Mouse (Mus musculus) midbrain, postnatal 0 days (tissue): ENCODE data around the gene Gabra5. TPM values are rescaled to one million over a fixed set of nuclear protein-coding genes. Genes with fewer than 3 reads are reported as not detected.

Source experiments
- ATAC-seq: fragments of 200-750 bp; cut with Nextera tagmentation; 2 replicates; pipeline ENCODE4 v1.8.0; 2017; ENCODE audit warnings: moderate number of reproducible peaks, mild to moderate bottlenecking, moderate TSS enrichment, moderate library complexity; ENCODE audit not compliant: low FRiP score
- DNase-seq: peaks from one replicate; pipeline ENCODE4 v3.0.0-alpha.2; 2015; ENCODE audit warnings: low spot score
- H3K27ac ChIP-seq: fragments of 300-500 bp; sonication (generic); 2 replicates; pipeline ENCODE4 v1.5.1; 2014; ENCODE audit warnings: low read depth, mild to moderate bottlenecking, low read length, mixed read lengths
- H3K27me3 ChIP-seq: fragments of 300-500 bp; sonication (generic); 2 replicates; pipeline ENCODE4 v1.6.1; 2014; ENCODE audit warnings: low read length, control low read depth, mixed read lengths; ENCODE audit not compliant: insufficient read depth
- H3K36me3 ChIP-seq: fragments of 300-500 bp; sonication (generic); 2 replicates; pipeline ENCODE4 v1.6.1; 2014; ENCODE audit warnings: low read length, control low read depth, mixed read lengths; ENCODE audit not compliant: insufficient read depth
- H3K4me1 ChIP-seq: fragments of 300-500 bp; sonication (generic); 2 replicates; pipeline ENCODE4 v1.6.1; 2014; ENCODE audit warnings: mild to moderate bottlenecking, control low read depth, antibody characterized with exemption, low read length, mixed read lengths; ENCODE audit not compliant: insufficient read depth
- H3K4me2 ChIP-seq: fragments of 300-500 bp; sonication (generic); 2 replicates; pipeline ENCODE4 v1.6.1; 2014; ENCODE audit warnings: low read depth, mild to moderate bottlenecking, low read length, mixed read lengths; ENCODE audit not compliant: poor library complexity, severe bottlenecking
- H3K4me3 ChIP-seq: fragments of 300-500 bp; sonication (generic); 2 replicates; pipeline ENCODE4 v1.5.1; 2014; ENCODE audit warnings: low read depth, mild to moderate bottlenecking, low read length, moderate library complexity
- H3K9ac ChIP-seq: fragments of 300-500 bp; sonication (generic); replicated peaks from 2 replicates; pipeline ENCODE4 v1.6.1; 2014; ENCODE audit warnings: mild to moderate bottlenecking, low read length, moderate library complexity, mixed read lengths; ENCODE audit not compliant: poor library complexity, severe bottlenecking
- H3K9me3 ChIP-seq: fragments of 300-500 bp; sonication (generic); 2 replicates; pipeline ENCODE4 v1.6.1; 2016; ENCODE audit warnings: low read length, control low read depth
- CTCF ChIP-seq: IDR thresholded peaks from 2 replicates; pipeline ENCODE4 v1.5.1; 2016; ENCODE audit warnings: antibody characterized with exemption, mild to moderate bottlenecking
- WGBS: fragments of 180-500 bp; shearing (Covaris S2); extraction: QIAGEN DNeasy Blood & Tissue Kit; methylation state at CpG from one replicate; pipeline ENCODE4 v1.1.7; 2014; 5-methylcytosine and 5-hydroxymethylcytosine counted together
- polyA plus RNA-seq: library from polyadenylated mRNA; unstranded; fragments of >200 nt; fragmentation: Nextera tagmentation; extraction: Ambion mirVana; gene quantifications from 2 replicates; pipeline ENCODE4 v1.2.1, GENCODE M21; 2015
- total RNA-seq: library from RNA; depleted of rRNA; stranded (reverse); fragments of >200 nt; gene quantifications from 2 replicates; pipeline ENCODE4 v1.2.3, GENCODE M21; 2014; rRNA removed

Gabra5 gene
- total and polyA plus RNA-seq, 2 experiments from 2014 or later = 88.7 to 90.8 TPM

DNA sequence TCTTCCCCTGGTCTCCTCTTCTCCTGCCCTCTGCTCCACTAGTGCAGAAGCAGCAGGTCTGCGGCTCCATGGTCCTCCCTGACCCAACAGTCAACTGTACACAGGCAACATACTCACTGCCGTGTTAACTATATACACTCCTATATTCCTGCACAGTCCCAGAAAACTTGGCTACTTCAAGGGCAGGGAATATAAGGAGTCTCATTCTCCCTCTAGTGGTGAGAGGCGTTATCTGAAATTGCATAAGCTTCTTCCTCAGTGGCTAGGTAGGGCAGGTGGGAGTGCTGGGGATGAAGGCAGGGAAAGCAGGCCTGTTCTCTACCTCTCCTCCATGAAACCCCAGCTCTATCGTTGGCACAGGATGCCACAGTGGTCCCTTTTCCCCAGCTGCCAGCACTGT lies 125.7 kb downstream of the Gabra5 start:
- Histone ChIP-seq H3K4me1 (no peaks in the 10 kb centered on the region), H3K27ac (no peak overlapping the region), H3K36me3 (no peaks in the 10 kb centered on the region), H3K4me2 (peak overlapping the region; percentile 41), H3K9ac (no peak overlapping the region), H3K27me3 (no peaks in the 10 kb centered on the region), H3K4me3 (no peak overlapping the region; the same call in 1 of the 2 replicates), H3K9me3 (no peaks in the 10 kb centered on the region)
- TF ChIP-seq CTCF = peak; percentile 94
- peak; percentile 24 for ATAC-seq
- WGBS = 25% methylated on average over 4 of the region's 4 CpGs
- DNase-seq = peak; percentile 88

DNA sequence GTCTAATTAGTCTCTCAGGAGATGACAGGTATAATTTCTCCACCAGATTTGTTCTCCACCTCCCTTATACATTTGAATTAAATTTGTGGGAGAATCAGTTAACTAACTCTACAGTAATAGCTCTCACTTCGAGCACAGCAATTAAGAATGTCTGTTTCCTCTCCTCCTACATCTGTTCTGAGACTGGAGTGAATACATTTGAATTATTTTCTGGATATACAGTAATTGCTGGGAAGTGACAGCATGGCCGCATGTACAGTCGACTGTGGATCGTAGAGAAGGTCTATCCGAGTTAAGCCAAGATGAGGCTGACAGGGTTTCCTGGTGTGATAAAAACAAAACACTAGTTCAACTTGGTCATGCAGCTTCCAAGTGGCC lies 143.9 kb downstream of the Gabra5 start:
- Histone ChIP-seq H3K36me3 (no peaks in the 10 kb centered on the region), H3K4me3 (no peak overlapping the region), H3K4me2 (no peak overlapping the region), H3K9me3 (no peaks in the 10 kb centered on the region), H3K4me1 (no peaks in the 10 kb centered on the region), H3K27ac (no peak overlapping the region), H3K9ac (no peak overlapping the region), H3K27me3 (no peaks in the 10 kb centered on the region)
- no peak for TF ChIP-seq CTCF
- no peak for DNase-seq
- WGBS = 75% methylated on average over 5 of the region's 5 CpGs
- no peak for ATAC-seq

DNA sequence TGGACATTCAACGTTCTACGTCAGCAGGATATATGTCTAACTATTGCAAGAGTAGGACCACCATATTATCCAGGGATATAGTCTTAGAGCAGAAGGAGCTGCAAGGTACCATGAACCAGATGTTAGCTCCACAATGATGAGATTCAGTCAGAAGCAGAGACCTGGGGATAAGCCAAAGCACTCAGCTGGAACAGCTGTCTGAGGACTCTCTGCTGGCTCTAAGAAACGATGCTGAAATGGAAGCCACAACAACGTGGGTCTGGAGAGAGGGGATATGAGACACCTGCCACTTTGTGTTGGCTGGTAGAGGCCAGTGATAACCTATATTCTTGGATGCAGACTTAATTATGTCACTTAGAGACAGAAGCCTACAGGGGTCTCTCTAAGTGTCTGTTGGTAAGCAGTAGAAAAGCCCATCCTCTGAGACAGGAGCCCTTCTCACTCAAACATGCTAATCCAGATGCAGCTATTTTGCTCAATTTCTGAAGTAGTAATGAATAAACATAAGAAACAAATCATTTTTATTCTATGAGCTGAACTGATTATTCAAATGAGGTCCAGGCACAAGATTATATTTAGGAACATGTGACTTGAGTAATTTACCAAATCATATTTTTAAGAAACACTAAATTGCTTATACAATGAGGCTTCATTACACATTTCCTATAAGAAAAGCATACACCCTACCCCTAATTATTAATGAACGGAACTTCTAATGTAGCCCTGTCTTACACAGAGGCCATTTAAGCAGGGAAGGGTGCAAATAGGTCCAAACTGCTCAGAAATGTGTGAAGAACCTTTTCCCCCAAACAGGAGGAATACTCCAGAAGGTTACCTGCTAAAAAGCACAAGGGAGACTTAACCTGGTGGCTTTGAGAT lies 144.5 kb downstream of the Gabra5 start:
- H3K27me3 ChIP-seq = no peaks in the 10 kb centered on the region
- H3K4me3 ChIP-seq = no peak overlapping the region
- 75% methylated on average over 5 of the region's 5 CpGs for WGBS
- DNase-seq (no peak), ATAC-seq (no peak)
- H3K9ac ChIP-seq = no peak overlapping the region
- no peaks in the 10 kb centered on the region for H3K9me3 ChIP-seq
- H3K4me2 ChIP-seq = no peak overlapping the region
- no peaks in the 10 kb centered on the region for H3K36me3 ChIP-seq
- TF ChIP-seq CTCF = no peak
- H3K27ac ChIP-seq = no peak overlapping the region
- no peaks in the 10 kb centered on the region for H3K4me1 ChIP-seq

DNA sequence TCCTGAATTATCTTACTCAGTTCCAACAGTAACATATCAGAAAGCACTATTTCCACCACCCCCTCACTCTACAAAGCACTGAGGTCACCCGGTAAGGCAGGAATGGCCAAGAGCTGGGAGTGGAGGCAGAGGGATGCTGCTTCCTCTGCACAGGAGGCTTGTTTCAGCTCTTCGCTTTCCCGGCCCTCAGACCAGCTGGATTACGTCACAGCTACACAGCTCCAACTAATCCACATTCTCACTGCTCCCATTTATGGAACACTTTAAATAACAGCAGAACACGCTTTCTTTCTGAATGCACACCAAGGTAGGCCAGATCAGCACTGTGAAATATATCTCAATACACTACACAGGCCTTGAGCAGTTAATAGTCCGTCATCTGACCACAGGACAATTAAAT lies 146.0 kb downstream of the Gabra5 start:
- Histone ChIP-seq H3K27me3 (no peaks in the 10 kb centered on the region), H3K4me1 (no peaks in the 10 kb centered on the region), H3K27ac (no peak overlapping the region), H3K4me2 (no peak overlapping the region), H3K9me3 (no peaks in the 10 kb centered on the region), H3K9ac (no peak overlapping the region), H3K36me3 (no peaks in the 10 kb centered on the region), H3K4me3 (no peak overlapping the region)
- TF ChIP-seq CTCF = no peak
- 87% methylated on average over 6 of the region's 6 CpGs for WGBS
- ATAC-seq (no peak), DNase-seq (no peak)

DNA sequence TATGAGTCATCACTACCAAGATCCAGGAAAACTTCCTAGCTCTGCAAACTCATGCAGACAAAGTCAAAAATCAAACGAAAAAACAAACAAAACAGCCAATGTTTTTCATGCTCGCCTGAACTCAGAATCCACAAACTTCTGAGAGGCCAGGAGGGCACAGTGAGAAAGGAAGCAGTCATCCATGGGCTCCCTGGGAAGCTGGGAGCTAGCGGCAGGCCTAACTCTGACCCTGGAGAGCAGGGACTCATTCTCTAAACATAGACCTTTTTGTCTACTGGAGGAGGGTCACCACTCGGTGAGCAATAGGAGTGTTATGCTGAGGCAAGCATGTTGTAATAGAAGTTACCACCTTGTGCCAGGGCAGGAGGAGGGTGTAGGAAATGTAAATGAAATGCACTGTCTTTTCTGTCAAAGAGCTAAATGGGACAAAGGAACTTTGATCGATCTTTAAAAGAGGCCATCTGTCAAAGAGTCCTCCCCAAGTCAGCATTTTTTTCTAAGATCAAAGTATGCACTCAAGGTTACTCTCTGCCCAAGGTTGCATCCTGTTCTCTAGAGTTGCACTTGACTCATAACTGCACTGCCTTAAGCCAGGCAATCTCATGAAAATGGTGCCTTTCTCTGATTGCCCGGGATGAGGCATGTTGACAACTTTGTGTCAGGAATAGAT lies 151.9 kb downstream of the Gabra5 start:
- Histone ChIP-seq H3K4me1 (no peaks in the 10 kb centered on the region), H3K27ac (no peak overlapping the region), H3K36me3 (no peaks in the 10 kb centered on the region), H3K9ac (no peak overlapping the region), H3K27me3 (no peaks in the 10 kb centered on the region), H3K4me3 (no peak overlapping the region), H3K9me3 (no peaks in the 10 kb centered on the region), H3K4me2 (no peak overlapping the region)
- WGBS = 34% methylated on average over 6 of the region's 6 CpGs
- ATAC-seq = no peak
- DNase-seq = no peak
- no peak for TF ChIP-seq CTCF

Other genes starting within 250 kb of the Gabra5 start
- 11.8 and 25.3 TPM in 2 replicates for gene Gabrg3, start 122.9 kb downstream of the Gabra5 start, total RNA-seq
- gene Gabrg3, start 122.9 kb downstream of the Gabra5 start, polyA plus RNA-seq = 9.5 and 11.5 TPM in 2 replicates
- 159 and 191 TPM in 2 replicates for gene Gabrb3, start 90.4 kb downstream of the Gabra5 start, total RNA-seq
- gene Gabrb3, start 90.4 kb downstream of the Gabra5 start, polyA plus RNA-seq = 47.8 and 58.0 TPM in 2 replicates